ENCODE assay signal across 8 mouse cellular contexts in genomic region chr5:122950329-122950953, GRCm38 (mm10). TPM values are rescaled to one million over a fixed set of nuclear protein-coding genes. Genes with fewer than 3 reads are reported as not detected.
DNase-seq lines count a peak whose midpoint lies in the region; ATAC-seq and TF ChIP-seq lines count a peak whose summit lies in the region.

No protein-coding gene starts in this region.

- peak; percentile 23 for DNase-seq in lung, postnatal 0 days (ENCODE audit: low spot score)
- DNase-seq in lung, postnatal 25 days (ENCODE audit: low spot score) = no peak
- DNase-seq in embryo, embryonic 10 days (ENCODE audit: low spot score) = peak; percentile 80
- peak; percentile 58 to 70 for DNase-seq in layer of hippocampus, postnatal 10 days (ENCODE audit: low spot score in 2 of 2)
- DNase-seq in midbrain, embryonic 10.5 days (ENCODE audit: low spot score) = peak; percentile 80
- DNase-seq in splenic B cell, adult 2 months (ENCODE audit: low read depth, low spot score) = peak; percentile 61
- DNase-seq in gastrocnemius, postnatal 25 days = no peak

- no peak overlapping the region; the same call in 1 of the 2 replicates for H3K4me3 ChIP-seq in lung, postnatal 0 days (ENCODE audit: low read depth, low read length)
- peak overlapping the region; percentile 55 for H3K4me3 ChIP-seq in midbrain, embryonic 10.5 days

- no peak overlapping the region for H3K9ac ChIP-seq in lung, postnatal 0 days (replicated peaks; ENCODE audit: low read depth)

- peaks cover 8% of the 10 kb centered on the region for H3K4me1 ChIP-seq in lung, postnatal 0 days (ENCODE audit: insufficient read depth, low read depth, low read length)
- peaks cover 32% of the 10 kb centered on the region for H3K4me1 ChIP-seq in midbrain, embryonic 10.5 days

- no peak for TF ChIP-seq EP300 in lung, postnatal 0 days (IDR thresholded peaks at IDR 0.05)

- no peaks in the 10 kb centered on the region for H3K36me3 ChIP-seq in lung, postnatal 0 days (ENCODE audit: insufficient read depth, low read length)
- peaks cover 45% of the 10 kb centered on the region for H3K36me3 ChIP-seq in midbrain, embryonic 10.5 days
- peaks cover 3% of the 10 kb centered on the region; the same call in 1 of the 2 replicates for H3K36me3 ChIP-seq in splenic B cell, adult 2 months (ENCODE audit: control insufficient read depth, insufficient read depth, low read length, poor library complexity, severe bottlenecking)

- WGBS in lung, postnatal 0 days = 18% methylated on average over 23 of the region's 23 CpGs
- 27% methylated on average over 23 of the region's 23 CpGs for WGBS in midbrain, embryonic 10.5 days

- H3K27me3 ChIP-seq in lung, postnatal 0 days (replicated peaks; ENCODE audit: insufficient read depth, low read length) = peaks cover 17% of the 10 kb centered on the region; the same call in 1 of the 2 replicates
- H3K27me3 ChIP-seq in midbrain, embryonic 10.5 days (ENCODE audit: low read depth, poor library complexity, severe bottlenecking) = peaks cover 48% of the 10 kb centered on the region
- no peaks in the 10 kb centered on the region for H3K27me3 ChIP-seq in splenic B cell, adult 2 months (ENCODE audit: control insufficient read depth, insufficient read depth, low read length, poor library complexity, severe bottlenecking)

- peak overlapping the region; percentile 73 for H3K4me2 ChIP-seq in lung, postnatal 0 days (replicated peaks; ENCODE audit: low read depth, low read length)

- peak; percentile 27; the same call in 1 of the 2 replicates for ATAC-seq in lung, postnatal 0 days
- ATAC-seq in hematopoietic stem cell, adult 5-6 weeks (replicated peaks in 1 of 2; ENCODE audit: insufficient read depth in 1 of 2, low FRiP score in 2 of 2, low TSS enrichment in 1 of 2, low read depth in 1 of 2, poor library complexity in 2 of 2, severe bottlenecking in 2 of 2) = peak; percentile 29; a peak in 2 of 4 replicates

- TF ChIP-seq CTCF in lung, postnatal 0 days (IDR thresholded peaks at IDR 0.05) = no peak

- no peak overlapping the region for H3K27ac ChIP-seq in lung, postnatal 0 days (ENCODE audit: low read length)
- H3K27ac ChIP-seq in midbrain, embryonic 10.5 days (replicated peaks) = 0 out of 2 replicates have a peak overlapping the region, but pooled peaks have one; percentile 28

- H3K9me3 ChIP-seq in lung, postnatal 0 days (ENCODE audit: low read length) = no peaks in the 10 kb centered on the region
- H3K9me3 ChIP-seq in midbrain, embryonic 10.5 days (replicated peaks) = no peaks in the 10 kb centered on the region

RNA-seq across cellular contexts. Expression of gene Kdm2b, which starts 39.2 kb away (rescaled TPM):
- 12.2 and 13.7 TPM in 2 replicates for polyA plus RNA-seq in lung, postnatal 0 days (2015; fragmentation: Nextera tagmentation; extraction: Ambion mirVana)
- 59.0 and 70.8 TPM in 2 replicates for total RNA-seq in hematopoietic stem cell, adult 5-6 weeks (2017)
- 10 to 100 TPM; 58.6 to 59.2 TPM for total RNA-seq in layer of hippocampus, postnatal 10 days (2021)
- polyA plus RNA-seq in midbrain, embryonic 10.5 days (2016; fragmentation: Nextera tagmentation; extraction: Ambion mirVana) = 77.9 and 83.9 TPM in 2 replicates
- 10 to 100 TPM; 12.8 to 14.3 TPM for total RNA-seq in gastrocnemius, postnatal 25 days (2021)

Comparison
In these comparisons a context has a peak if more than half of its experiments do, and no peak if none do; other contexts are left out.
1. DNase-seq: peak in lung, postnatal 0 days (single experiment), embryo, embryonic 10 days (single experiment), layer of hippocampus, postnatal 10 days (2 of 2), midbrain, embryonic 10.5 days (single experiment) and splenic B cell, adult 2 months (single experiment); none in lung, postnatal 25 days (single experiment) and gastrocnemius, postnatal 25 days (single experiment).